Mouse (Mus musculus) frontal cortex, postnatal 36 days (tissue): Measurements from ENCODE around the gene Ppp1r37.

Experiments used
- DNase-seq, 2 experiments: peaks; one replicate each; pipeline ENCODE4 v3.0.0; 2022; ENCODE audit warnings: low spot score in 2 of 2

The Ppp1r37 gene

DNA sequence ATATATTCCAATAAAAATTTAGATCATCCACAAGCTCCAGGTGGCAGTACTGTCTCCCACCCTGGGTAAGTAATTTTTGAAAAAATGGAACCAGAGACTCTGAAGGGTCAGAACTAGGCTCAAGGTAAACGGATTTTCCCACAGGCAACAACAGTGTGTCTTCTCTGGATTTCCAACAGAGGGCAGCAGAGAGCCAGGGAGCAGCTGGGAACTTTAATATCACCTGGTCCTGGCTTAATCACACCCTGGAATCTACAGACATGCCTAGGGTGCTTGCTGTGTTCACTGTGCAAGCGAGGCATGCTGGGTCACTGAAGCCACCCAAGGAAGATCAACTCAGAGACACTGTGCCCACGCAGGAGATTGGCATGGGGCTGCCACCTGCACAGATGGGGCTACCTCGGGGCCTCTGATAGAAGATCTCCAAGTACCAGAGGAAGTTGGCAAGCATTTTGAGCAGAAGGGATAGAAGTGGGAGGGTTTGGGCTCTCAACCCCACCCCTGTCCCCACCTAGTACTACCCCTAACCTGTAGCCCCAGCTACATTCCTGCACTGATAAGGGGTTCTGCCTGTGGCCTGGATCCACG is 59.3 kb downstream of the Ppp1r37 start:
- DNase-seq = no peak

- DNase-seq = no peak
Measured at GRCm38 (mm10) chr7:19501658-19502057, 61.2 kb downstream of the Ppp1r37 start.

DNA sequence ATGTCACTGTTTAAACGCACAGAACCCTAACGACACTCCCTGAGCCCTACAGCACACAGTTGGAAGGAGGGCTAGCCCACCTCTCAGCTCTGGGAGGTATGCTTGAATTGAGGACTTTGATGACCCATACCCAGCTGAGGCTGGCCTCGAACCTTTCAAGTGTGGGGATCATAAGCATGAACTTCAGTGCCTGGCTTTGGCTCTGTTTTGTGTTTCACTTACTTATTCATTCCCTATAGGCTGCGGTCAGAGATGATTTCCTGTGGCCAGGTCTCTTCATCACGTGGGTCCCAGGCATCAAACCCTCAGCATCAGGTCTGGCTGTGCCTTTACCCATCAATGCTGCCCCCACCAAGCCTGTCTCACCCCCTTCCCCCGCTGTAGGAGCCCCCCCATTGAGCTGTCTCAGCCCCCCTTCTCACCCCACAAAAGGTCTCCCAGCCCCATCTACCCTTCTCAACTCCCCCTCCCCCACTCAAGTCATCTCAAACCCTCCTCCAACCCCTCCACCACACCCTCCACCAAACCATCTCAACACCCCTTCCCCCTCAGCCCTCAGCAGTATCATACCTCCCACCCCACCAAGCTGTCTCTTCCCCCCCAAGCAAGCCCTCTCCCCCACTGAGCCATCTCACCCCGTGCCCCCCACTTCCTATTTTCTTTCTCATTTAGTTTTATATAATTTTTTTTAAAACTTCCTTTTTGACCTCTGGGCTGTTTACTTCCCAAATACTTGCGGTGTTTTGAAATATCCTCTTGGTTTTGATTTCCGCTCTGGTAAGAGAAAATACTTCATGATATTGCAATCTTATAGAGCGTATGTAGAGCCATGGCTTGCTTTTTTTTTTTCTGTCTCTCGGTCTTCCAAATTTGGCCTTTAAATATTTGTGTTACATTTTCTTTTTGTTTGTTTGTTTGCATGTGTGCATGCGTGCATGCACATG is 62.2 kb downstream of the Ppp1r37 start:
- no peak for DNase-seq

DNA sequence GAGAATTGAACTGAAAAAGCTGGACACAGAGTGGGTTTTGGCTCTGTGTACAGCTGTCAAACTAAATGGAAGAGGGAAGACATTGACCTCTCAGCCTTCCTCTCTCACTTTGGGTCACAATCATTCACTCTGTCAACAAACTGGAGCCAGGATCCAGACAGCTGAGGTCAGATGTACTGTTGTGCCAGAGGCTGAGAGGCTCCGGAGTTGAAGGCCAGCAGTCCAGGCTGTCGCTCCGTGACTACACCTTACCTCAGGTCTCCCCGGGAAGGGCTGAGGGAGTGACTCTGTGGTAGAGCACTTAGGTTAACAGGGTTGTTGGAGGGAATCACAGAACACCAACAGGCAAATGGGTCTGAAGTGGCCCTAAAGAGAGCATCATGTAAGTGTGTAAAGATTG is 64.5 kb downstream of the Ppp1r37 start:
- DNase-seq = no peak

GRCm38 (mm10) chr7:19496214-19496555 is 66.7 kb downstream of the Ppp1r37 start:
- no peak for DNase-seq

DNA sequence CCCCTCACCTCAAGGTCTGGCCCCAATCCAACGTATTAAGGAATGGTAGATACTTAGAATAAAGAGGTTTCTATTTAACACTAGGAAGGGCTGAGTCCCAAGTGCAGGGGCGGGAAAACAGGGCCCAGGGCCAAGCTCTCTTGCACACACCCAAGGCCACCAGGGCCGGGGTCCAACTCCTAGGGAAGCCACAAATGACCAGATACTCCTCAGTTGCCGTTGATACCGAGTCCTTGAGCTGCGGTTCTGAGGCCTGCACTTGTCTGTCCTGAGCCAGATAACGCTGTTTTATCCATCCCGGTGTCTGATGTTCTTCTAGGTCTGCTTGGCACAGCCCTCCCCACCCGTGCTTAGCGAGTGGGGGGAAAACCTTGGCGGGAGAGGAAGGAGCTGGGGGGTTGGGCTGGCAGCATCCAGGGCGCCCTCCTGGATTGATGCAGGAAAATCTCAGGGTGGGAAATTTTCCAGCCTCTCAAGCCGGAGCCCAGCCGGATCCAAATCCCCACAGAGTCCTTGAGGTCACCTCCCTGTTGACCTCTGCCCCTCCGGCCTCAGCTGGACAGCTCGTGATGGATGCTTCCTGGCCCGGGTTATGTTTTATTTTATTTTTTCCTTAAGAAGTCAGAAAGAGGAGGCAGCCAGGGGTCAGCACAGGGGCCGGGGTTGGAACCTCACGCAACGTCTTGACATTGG is 67.2 kb downstream of the Ppp1r37 start:
- DNase-seq = no peak

GRCm38 (mm10) chr7:19494751-19495474 is 68.0 kb downstream of the Ppp1r37 start:
- DNase-seq = no peak

DNA sequence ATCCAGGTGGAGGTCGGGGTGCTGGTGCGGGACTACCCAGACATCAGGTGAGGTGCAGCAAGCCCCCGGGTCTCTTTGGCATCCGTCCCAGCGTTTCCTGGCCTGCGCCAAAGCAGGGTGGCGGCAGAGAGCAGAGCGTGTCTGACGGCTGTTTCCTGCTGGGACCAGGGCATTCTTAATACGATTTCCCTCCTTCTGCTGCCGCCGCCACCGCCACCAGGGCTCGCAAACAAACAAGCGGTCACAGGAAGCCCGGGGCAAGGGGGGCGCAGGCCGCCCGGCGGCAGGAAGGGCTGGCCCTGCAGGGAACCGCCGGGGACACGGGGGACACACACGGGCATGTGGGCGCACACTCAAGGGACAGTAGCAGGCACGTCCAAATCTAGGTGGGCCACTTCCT is 71.1 kb downstream of the Ppp1r37 start:
- DNase-seq = no peak

DNA sequence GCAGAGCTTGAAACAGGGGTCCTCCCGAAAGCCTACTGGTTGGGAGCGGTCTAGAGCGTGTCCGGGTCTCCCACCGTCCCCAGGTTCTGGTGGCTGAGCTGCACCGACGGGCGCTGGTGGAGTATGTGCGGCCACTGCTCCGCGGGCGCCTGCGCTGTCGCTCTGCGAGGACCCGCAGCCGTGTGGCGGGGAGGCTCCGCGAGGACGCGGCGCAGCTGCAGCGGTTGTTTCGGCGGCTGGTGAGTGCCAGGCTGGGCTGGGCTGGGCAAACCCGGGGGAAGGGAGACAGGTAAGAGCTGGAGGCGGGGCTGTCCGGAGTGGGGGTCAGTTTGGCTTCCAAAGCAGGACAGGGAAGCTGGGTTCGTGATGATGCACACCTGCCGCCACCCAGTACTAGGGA is 73.4 kb downstream of the Ppp1r37 start:
- no peak for DNase-seq

GRCm38 (mm10) chr7:19486549-19486948 is 76.3 kb downstream of the Ppp1r37 start:
- no peak for DNase-seq

GRCm38 (mm10) chr7:19485488-19485887 is 77.4 kb downstream of the Ppp1r37 start:
- no peak for DNase-seq

GRCm38 (mm10) chr7:19483281-19483680 is 79.6 kb downstream of the Ppp1r37 start:
- no peak for DNase-seq
